Mouse (Mus musculus) left cerebral cortex, postnatal 4 days (tissue): Measurements from ENCODE around the gene 9230112D13Rik. TPM values are rescaled to one million over a fixed set of nuclear protein-coding genes. Genes with fewer than 3 reads are reported as not detected.

Experiments
- DNase-seq: peaks from one replicate; pipeline ENCODE4 v3.0.0-alpha.2; 2022
- intact Hi-C: fragments of 180-260 bp; cut with DNase I; formaldehyde crosslinking; loops from one replicate; pipeline ENCODE4 v1.15.1; 2025
- total RNA-seq, 2 experiments: library from RNA; stranded (reverse); gene quantifications; 2 replicates each; pipeline ENCODE4 v1.2.3; 2021

The 9230112D13Rik gene
- total RNA-seq, 2 experiments from 2014 or later: not detected

DNA sequence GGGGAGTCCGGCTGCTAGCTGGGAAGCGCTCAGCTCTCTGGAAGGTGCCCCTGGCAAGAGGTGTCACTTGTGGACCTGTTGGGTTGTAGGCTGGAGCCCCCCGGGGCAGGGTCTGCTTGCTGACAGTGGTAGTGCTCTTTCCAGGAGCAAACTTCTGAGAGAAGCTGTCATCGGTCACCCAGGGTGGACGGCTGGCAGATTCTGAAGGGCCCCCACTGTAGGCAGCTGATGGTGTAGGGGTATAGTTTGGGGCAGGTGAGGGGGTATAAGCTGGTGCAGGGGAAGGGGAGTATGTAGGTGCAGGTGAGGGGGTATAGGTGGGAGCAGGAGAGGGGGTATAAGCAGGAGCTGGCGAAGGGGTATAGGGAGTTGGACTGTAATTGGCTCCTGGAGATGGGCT is 21.4 kb upstream of the 9230112D13Rik start:
- intact Hi-C loops: no loop called here
- no peak for DNase-seq

DNA sequence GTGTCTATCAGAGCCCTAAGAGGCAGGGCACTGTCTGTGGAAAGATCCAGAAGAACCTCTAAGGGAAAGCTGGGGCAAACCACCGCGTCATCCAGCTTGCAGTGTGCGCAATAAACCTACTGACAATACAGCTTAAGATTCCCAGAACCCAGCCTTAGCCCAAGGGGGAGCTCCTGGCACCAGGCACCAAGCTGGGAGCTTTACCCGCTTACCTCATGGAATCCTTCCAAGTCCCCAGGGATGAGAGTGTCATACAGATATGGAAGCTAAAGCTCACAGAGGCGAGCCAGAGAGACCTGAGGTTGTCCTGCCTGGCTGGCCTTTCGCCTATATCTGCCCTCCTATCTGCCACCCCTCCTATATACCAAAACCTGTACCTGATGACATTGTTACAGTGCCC is 21.0 kb upstream of the 9230112D13Rik start:
- DNase-seq: no peak
- intact Hi-C loops: no loop called here

DNA sequence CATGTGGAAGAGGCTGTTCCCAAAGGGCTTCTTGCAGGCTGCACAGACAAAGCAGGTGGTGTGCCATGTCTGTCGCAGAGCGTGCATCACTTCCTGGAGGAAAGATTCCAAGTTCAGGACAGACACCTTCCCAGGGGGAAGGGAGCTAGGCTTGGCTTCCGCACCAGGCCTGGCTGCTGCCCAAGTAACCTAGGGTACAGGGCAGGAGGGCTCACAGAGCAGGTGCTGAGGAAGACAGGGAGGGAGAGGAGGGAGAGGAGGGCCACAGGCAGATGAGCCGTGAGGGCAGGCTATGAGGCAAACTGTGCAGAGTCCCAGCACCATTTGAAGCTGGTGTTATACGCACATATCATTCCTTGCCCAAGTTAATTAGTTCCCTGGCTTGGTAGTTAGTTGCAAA is 19.3 kb upstream of the 9230112D13Rik start:
- intact Hi-C loops: no loop called here
- no peak for DNase-seq

DNA sequence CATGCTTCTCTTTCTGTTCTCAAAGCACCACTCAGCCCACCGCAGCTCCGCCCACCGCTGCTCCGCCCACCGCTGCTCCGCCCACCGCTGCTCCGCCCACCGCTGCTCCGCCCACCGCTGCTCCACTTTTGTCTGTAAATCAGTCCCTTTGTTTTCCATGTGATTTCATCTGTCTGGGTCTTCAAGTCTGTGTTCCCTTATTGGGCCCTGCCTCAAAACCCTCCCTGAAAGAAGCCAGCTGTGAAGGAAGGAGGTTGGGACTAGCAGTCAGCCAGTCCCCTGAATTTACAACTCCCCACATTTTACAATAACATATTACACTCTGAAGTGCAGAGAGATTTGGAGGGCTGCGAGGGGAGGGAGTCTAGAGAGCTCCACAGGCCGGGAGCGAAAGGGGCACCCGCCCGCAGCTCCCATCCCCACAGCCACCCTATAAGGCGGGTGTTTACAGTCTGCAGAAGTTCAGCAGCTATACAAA is 18.1 kb upstream of the 9230112D13Rik start:
- DNase-seq: no peak
- intact Hi-C loops: no loop called here

DNA sequence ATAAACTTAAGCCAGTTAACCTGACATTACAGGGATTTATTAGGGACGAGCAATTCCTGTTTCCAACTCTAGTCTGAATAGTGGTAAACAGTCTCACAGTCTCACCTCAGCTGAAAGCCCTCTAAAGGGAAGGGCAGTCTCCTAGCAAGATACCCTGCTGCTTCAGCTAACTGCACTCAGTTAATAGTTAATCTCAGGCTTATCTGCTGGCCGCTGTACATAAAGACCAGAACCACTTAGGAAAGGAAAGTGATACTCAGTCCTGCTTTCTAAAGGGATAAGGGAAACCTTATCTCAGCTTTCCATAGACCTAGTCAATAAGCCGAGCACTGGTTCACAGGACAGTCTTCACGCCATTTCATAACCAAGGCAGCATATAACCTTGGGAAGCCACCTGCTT is 13.3 kb upstream of the 9230112D13Rik start:
- no peak for DNase-seq
- intact Hi-C loops: no loop called here

DNA sequence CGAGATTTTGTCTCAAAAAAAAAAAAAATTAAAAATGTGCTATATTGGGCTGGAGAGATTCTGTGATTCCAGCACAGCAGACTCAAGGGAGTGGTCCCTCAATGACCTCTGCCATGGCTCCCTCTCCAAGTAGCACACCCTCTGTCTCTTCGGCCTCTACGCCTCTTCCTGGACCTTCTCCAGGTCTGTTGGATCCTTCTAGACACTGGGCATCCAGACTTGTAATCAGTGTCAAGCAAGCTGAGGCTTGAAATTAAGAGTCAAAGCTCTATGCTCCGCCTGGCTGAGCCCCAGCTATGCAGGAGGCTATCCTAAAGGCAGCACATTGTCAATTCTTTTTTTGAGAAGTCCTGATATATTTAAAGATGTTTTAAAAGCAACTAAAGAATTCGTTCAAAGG is 10.9 kb upstream of the 9230112D13Rik start:
- no peak for DNase-seq

DNA sequence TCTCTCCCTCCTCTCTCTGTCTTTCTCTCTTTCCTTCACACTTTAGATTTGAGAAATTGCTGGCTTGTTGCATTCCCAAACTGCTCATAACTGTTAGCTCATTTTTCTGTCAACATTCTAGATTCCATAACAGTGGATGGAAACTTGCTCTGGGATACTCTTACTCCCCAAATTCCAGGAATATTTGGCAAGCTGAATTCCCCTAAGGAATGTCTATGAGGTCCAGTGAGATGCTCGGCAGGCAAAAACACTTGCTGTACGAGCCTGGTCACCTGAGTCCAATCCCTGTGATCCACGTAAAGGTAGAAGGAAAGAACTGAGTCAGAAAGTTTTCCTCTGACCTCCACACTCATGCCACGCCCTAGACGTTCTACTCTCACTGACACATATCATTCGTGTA is 9.9 kb upstream of the 9230112D13Rik start:
- DNase-seq: no peak
- intact Hi-C loops: no loop called here

More for the DNA sequence above, 10.9 kb upstream of the 9230112D13Rik start:
- intact Hi-C loops: no loop called here

DNA sequence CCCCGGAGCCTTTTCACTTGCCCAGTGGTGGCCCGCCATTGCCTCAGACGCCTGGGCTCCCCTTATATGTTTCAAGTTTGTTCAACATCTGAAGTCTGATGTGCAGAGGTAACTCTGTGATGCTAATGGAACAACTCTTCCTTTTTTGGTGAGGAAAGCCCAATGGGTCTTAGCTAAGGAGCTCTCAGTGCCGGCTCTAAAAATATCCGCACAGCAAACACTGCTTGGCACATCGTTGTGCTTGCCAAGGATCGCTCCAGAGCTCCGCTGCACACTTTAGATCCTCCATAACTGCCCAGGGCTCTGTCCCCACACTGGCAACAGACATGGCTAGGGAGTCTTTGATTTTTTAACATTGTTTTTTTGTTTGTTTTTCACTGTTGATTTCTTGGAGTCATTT is 6.2 kb upstream of the 9230112D13Rik start:
- intact Hi-C loops: no loop called here
- DNase-seq: no peak

DNA sequence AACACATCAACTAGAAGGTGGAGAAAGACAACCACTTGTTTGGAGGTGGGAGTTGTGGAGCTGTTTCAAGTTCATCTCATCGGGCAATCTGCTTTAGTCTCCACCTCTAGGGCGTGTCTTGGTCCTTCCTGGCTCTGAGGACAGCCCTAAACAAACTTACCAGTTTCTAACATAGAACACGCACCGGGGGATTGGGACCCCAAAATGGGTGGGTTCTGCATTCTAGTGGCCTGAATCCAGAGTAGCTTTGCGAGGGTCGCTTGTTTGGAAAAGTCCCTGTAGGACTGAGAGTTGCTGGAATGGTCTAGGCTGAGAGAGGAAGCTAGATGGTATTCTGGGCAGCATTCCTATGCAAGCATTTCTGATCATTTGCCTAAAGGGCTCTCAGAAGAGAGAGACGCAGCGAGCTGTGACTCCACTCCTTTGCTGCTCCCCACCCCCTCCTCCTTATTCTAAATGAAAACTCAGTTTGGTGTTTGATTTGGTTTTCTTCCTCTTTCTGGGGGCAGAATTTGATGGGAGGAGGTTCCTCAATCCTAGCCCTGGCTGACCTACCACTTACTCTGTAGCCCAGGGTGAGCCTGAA is 4.5 kb downstream of the 9230112D13Rik start:
- intact Hi-C loops: no loop called here
- DNase-seq: no peak

DNA sequence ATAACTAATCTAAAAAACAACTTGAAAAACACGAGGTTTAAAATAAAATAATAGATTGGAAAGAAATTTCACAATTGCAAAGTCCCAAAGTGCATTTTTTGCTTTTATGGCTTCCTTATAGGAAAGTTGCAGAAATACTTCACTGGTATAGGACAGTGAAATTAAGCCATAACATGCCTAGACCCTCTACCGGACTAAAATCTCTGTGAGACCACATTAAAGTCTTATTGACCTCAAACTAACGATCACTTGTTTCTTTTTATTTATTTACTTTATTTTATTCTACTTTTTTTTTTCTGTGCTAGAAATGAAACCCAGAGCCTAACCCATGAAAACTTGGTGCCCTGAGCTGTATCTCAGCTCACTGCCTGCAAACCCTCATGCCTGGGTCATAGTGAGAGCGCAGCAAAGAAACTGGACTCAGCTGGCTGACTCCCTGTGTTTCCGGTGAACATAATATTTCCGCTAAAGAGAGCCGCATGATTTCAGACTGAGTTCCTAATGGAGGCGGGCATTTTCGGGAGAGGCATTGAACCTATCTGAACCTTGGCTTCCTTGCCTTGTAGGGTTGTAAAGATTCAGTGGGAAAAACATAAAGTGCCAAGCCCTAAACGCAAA is 5.5 kb downstream of the 9230112D13Rik start:
- intact Hi-C loops: no loop called here
- no peak for DNase-seq

DNA sequence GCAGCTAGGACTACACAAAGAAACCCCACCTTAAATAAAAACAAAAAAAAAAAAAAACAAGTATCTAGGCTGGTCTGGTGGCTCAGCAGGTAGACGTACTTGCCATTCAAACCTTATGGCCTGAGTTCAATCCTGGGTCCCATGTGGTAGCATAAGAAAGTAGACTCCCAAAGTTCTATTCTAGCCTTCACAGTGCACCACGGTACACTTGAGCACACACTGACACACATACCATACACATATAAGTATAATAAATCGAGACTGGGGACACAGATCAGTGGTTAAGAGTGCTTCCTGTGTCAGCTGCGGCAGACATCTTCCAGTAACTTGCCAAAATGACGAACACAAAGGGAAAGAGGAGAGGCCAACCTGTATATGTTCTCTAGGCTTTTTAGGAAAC is 6.7 kb downstream of the 9230112D13Rik start:
- intact Hi-C loops: no loop called here

DNA sequence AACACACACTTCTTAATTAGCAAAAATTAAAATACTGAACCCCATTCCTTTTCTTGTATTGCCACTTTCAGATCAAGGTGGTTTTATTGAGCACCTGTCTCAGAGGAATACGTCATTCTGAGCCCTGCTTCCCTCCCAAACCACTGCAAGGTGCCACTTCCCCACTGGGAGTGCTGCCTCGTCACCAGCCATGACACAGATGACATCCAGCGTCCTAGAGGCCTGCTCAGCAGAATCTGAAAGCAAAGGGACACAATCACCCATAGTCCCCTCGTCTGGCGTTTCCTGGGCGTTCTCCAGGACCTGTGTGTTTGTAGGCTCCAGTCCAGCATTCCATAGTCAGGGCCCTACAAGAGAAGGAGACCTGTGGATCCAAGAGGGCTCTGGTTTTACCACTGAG is 8.5 kb downstream of the 9230112D13Rik start:
- intact Hi-C loops: no loop called here
- no peak for DNase-seq

More for the DNA sequence above, 6.7 kb downstream of the 9230112D13Rik start:
- no peak for DNase-seq

DNA sequence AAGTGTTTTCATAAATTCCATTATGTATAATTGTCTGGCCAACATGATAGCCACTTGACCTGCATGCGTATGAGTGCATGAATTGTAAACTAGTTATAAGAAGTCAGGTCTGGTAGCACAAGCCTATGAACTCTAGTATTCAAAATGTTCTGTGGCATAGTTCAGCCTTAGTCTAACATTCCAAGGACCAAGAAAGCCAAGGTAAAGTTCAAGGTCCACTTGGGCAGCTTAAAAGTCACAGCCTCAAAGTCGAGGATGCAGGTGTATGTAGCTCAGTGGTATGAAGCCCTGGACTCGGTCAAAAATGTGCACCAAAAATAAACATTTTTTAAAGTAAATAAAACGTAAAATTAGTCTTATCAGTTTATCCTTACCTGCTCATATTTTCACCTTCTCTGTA is 10.0 kb downstream of the 9230112D13Rik start:
- no peak for DNase-seq
- intact Hi-C loops: no loop called here

DNA sequence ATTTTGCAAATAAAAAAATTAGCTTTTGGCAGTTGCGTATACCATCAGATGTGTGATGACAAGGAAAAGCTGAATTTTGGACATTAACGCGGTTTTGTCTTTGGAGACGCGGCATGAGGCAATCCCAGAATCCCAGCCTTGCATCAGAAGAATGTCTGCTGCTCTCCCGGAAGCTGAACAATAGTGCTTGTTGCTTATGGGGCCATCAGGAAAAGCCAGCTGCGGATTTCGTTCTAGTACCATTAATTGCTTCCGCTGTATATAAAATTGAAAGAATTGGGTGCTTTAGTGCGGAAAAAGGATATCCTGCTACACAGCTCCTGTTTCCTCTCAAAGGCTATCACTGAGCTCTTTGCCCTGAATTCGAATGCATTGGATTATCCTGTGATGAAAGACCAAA is 10.7 kb downstream of the 9230112D13Rik start:
- no peak for DNase-seq
- intact Hi-C loops: no loop called here

DNA sequence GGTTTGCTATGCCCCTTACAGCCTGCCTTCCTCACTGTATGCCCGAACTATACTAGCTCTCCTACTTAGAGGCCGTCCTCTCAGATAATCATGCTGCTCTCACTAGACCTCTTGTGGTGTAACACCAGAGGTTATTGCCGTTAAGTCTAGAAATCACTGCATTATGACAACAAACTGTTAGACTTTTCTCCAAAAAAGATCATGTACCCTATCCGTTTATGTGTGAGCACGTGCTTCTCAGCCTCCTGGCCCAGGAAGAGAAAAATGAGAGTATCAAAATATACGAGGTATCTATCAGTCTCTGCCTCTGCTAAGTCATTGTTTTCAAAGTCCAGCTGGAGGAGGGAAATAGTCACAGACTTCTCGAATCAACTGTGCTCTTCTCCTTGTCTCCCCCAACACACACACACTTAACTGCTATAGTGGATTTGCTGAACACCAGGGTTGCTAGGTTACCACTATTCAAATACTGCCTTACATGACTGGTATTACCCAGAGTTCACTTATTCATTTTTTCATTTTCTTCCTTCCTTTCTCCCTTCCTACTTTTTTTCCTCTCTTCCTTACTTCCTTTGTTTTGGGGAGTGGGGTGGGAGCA is 13.7 kb downstream of the 9230112D13Rik start:
- intact Hi-C loops: no loop called here
- DNase-seq: no peak

DNA sequence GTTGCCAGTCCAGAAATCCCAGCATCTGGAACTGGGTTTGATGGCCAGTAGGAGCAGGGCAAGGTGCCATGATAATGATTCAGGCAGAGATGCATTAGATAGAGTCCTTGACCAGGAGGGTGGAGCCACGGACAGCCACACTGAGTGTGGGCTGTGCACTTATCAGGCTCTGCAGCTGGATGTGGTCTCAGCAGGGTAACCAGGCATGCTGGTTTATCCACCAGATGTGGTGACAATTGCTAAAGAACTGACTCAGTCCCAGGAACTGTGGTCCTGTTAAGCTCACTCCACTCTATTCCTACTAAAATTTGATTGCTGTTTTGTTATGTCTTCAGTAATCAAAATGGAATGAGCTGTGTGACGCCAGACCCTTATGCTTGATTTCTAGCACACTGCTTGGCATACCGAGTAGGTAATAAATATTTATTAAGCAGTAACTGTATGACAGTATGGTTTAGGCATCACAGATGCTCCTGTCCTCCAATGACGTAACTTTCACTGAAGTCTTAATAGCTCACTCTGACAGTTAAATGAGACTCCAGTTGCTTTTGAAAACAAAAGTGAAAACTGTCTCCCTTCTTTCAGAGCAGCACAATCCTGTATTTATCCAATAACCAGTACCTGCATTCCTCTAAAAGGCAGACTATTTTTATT is 14.3 kb downstream of the 9230112D13Rik start:
- no peak for DNase-seq
- intact Hi-C loops: no loop called here

DNA sequence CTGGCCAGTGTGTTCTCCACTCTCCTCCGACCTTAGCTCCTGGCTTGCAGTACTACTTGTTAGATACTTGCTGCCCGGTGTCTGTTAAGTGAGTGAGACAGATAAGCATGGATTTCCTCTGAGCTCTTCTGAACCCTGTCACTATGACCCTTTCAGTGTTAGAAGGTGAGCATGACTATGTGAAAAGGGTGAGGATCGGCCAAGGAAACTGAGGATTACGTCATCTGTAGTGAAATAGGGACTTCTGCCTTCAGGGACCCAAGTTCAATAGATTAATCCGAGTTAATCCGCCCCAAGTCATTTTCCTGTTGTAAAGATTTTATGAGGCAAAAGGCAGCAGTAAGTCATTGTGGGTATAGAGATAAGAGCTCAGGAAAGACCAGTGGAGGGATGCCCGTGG is 17.3 kb downstream of the 9230112D13Rik start:
- intact Hi-C loops: no loop called here
- no peak for DNase-seq

DNA sequence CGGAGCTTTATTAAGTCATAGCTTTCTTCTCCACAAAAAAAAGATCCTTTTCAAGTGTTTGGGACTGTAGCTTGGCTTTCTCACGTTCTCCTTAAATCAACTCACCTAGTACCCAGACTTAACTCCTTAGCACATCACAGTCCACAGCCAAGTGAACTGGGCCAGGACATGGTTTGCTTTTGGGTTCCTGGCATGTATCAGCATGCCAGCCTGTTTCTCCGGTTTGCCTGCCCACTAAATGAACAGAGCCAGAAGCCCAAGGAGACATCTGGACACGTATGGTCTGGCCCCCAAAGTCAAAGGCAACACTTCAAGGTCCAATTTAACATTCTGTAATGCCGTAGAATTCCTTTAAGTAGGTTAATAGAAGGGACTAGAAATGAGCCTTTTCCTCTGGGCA is 18.2 kb downstream of the 9230112D13Rik start:
- no peak for DNase-seq
- intact Hi-C loops: loop anchor here (5.0 kb wide), 1 partner anchor 43 kb away; no protein-coding TSS in a partner anchor

DNA sequence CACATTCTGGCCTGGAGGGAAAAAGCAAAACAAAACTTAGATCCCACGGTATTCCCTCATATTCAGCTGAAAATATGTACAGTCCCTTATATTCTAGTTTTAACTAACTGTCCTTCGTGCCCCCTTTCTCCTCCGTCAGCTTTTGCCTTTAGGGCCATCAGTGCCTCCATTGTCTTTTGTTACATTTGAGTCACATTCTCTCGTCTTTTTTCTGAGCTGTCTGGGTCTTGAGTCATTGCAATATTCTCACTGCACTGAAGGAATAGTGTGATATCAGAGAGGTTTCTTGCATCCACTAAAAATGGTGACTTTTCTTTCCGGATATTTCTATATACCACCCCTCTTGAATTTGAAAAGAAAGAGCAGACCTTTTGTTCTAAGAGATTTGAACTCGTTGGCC is 18.8 kb downstream of the 9230112D13Rik start:
- no peak for DNase-seq
- intact Hi-C loops: loop anchor here (5.0 kb wide), 1 partner anchor 44 kb away; no protein-coding TSS in a partner anchor

DNA sequence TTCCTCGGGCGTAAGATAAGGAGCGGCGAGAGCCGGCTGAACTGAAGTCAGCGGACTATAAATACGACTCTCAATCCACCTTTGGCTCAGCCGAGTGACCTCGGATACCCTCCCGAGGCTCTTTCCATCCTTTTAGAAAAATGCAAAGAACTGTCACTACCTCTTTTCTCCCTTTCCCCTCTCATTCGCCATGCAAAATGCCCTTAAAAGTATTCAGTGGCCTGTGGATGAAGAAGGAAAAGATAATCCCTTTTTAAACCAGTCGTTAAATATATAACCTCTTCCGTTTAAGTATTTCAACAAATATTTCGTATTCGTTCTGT is 19.3 kb downstream of the 9230112D13Rik start, which contains the start of gene Bmpr1a:
TSS of gene Bmpr1a (minus strand) at position 17 of the 323 bp plus-strand sequence.
- no peak for DNase-seq
- intact Hi-C loops: loop anchor here (5.0 kb wide), 1 partner anchor 44 kb away; no protein-coding TSS in a partner anchor

DNA sequence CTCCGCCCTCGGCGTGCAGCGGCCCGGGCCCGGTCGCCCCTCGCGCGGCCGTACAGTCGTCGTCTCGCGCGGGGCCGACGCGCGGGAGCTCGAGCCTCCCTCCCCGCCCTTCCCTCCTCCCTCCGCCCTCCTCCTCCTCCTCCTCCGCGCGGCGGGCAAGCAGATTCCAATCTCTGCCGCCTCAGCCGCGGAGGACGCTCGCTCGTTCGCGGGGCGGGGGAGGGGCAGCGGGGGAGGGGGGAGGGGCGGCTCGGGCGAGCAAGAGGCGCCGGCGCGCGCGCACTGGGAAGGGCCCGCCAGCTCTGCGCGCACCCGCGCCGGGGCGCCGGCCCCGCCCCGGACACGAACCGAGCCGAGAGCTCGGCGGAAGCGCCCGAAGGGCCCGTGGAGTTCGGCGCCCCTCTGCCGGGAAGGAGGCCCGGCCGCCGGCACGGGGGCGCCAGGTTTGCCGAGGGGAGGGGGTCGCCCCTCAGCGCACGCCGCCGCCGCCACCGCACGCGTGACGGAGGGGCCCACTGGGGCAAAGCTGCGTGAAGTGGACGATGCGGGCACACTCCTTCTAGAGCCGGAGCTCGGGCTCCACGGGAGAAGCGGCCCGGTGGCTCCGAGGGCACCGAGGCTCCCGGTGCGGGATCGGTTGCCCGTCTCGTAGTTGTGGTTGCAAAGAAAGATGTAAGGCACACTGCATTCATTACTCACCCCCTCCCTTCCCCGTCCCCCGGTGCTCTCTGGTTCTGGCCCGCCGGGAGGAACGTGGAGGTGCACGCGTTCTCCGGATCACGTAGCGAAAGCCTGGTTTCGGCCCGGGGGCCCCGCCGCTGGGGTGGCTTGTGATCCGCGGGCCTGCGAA is 19.9 kb downstream of the 9230112D13Rik start:
- peak; percentile 91 for DNase-seq
- intact Hi-C loops: loop anchor here (5.0 kb wide), 1 partner anchor 45 kb away; no protein-coding TSS in a partner anchor
